Mouse (Mus musculus) limb, embryonic 14.5 days (tissue): ENCODE measurements around the gene Nhlrc2. TPM values are rescaled to one million over a fixed set of nuclear protein-coding genes. Genes with fewer than 3 reads are reported as not detected.
A peak's percentile ranks its signal among the peaks of the same experiment; 100 is the strongest.

Source experiments
- ATAC-seq: fragments of 200-750 bp; cut with Nextera tagmentation; 2 replicates; pipeline ENCODE4 v1.8.0; 2017; ENCODE audit warnings: low read depth, moderate number of reproducible peaks, moderate TSS enrichment; ENCODE audit not compliant: low FRiP score
- DNase-seq: peaks from one replicate; pipeline ENCODE4 v3.0.0-alpha.2; 2015; ENCODE audit warnings: low spot score
- H3K27ac ChIP-seq: fragments of 300-500 bp; sonication (generic); replicated peaks from 2 replicates; pipeline ENCODE4 v1.5.1; 2014; ENCODE audit warnings: low read depth, mild to moderate bottlenecking, low read length, moderate library complexity, mixed read lengths
- H3K27me3 ChIP-seq: fragments of 300-500 bp; sonication (generic); 2 replicates; pipeline ENCODE4 v1.6.1; 2014; ENCODE audit warnings: low read length, mixed read lengths; ENCODE audit not compliant: control insufficient read depth, insufficient read depth
- H3K36me3 ChIP-seq: fragments of 300-500 bp; sonication (generic); 2 replicates; pipeline ENCODE4 v1.6.1; 2014; ENCODE audit warnings: mild to moderate bottlenecking, low read length, moderate library complexity, mixed read lengths; ENCODE audit not compliant: control insufficient read depth, insufficient read depth
- H3K4me1 ChIP-seq: fragments of 300-500 bp; sonication (generic); 2 replicates; pipeline ENCODE4 v1.6.1; 2014; ENCODE audit warnings: antibody characterized with exemption, low read length, mixed read lengths; ENCODE audit not compliant: control insufficient read depth, insufficient read depth
- H3K4me2 ChIP-seq: fragments of 300-500 bp; sonication (generic); replicated peaks from 2 replicates; pipeline ENCODE4 v1.6.1; 2014; ENCODE audit warnings: low read depth, mild to moderate bottlenecking, low read length, moderate library complexity; ENCODE audit not compliant: severe bottlenecking
- H3K4me3 ChIP-seq: fragments of 300-500 bp; sonication (generic); replicated peaks from 2 replicates; pipeline ENCODE4 v1.5.1; 2014; ENCODE audit warnings: low read length
- H3K9ac ChIP-seq: fragments of 300-500 bp; sonication (generic); 2 replicates; pipeline ENCODE4 v1.6.1; 2014; ENCODE audit warnings: mild to moderate bottlenecking, low read depth, low read length, moderate library complexity; ENCODE audit not compliant: severe bottlenecking
- H3K9me3 ChIP-seq: fragments of 300-500 bp; sonication (generic); 2 replicates; pipeline ENCODE4 v1.6.1; 2016; ENCODE audit warnings: low read length; ENCODE audit not compliant: control insufficient read depth
- POLR2A ChIP-seq: fragments of 200-500 bp; IDR thresholded peaks from 2 replicates; pipeline ENCODE4 v1.8.0; 2012; ENCODE audit warnings: inconsistent platforms, mild to moderate bottlenecking, moderate library complexity, borderline replicate concordance; ENCODE audit not compliant: insufficient read depth, insufficient read length; ENCODE audit errors: extremely low read depth
- WGBS: fragments of 180-500 bp; shearing (Covaris S2); extraction: QIAGEN DNeasy Blood & Tissue Kit; methylation state at CpG from one replicate; pipeline ENCODE4 v1.1.7; 2014; 5-methylcytosine and 5-hydroxymethylcytosine counted together
- polyA plus RNA-seq, 2 experiments: library from polyadenylated mRNA; depleted of rRNA in 1 of 2; stranded (reverse) in 1 of 2; unstranded in 1 of 2; fragments of >200 nt; fragmentation: Nextera tagmentation in 1 of 2; extraction: Ambion mirVana in 1 of 2; gene quantifications; 2 replicates each; pipeline versions ENCODE4 v1.2.1 to v1.2.3; 2012 to 2014

Nhlrc2 gene
- polyA plus RNA-seq, 2 experiments = 14.0 to 14.8 TPM

GRCm38 (mm10) chr19:56601901-56602347 lies 53.9 kb downstream of the Nhlrc2 start:
- H3K9ac ChIP-seq = no peak overlapping the region
- H3K27ac ChIP-seq = no peak overlapping the region
- 56% methylated on average over 15 of the region's 15 CpGs for WGBS

GRCm38 (mm10) chr19:56608946-56609345 lies 60.9 kb downstream of the Nhlrc2 start:
- Histone ChIP-seq H3K9me3 (no peaks in the 10 kb centered on the region), H3K4me3 (no peak overlapping the region), H3K9ac (no peak overlapping the region), H3K36me3 (no peaks in the 10 kb centered on the region), H3K4me2 (no peak overlapping the region), H3K4me1 (no peaks in the 10 kb centered on the region), H3K27ac (no peak overlapping the region), H3K27me3 (no peaks in the 10 kb centered on the region)
- WGBS = 73% methylated on average over 5 of the region's 5 CpGs
- no peak for TF ChIP-seq POLR2A
- no peak for ATAC-seq
- no peak for DNase-seq

More at GRCm38 (mm10) chr19:56601901-56602347, 53.9 kb downstream of the Nhlrc2 start:
- Histone ChIP-seq H3K36me3 (peaks cover 19% of the 10 kb centered on the region; the same call in 1 of the 2 replicates), H3K4me2 (no peak overlapping the region), H3K4me1 (peaks cover 6% of the 10 kb centered on the region; the same call in 1 of the 2 replicates), H3K4me3 (no peak overlapping the region), H3K27me3 (no peaks in the 10 kb centered on the region), H3K9me3 (no peaks in the 10 kb centered on the region)
- no peak for TF ChIP-seq POLR2A
- ATAC-seq (peak; percentile 50), DNase-seq (no peak)

- H3K9me3 ChIP-seq = no peaks in the 10 kb centered on the region
- H3K4me2 ChIP-seq = no peak overlapping the region
- H3K36me3 ChIP-seq = no peaks in the 10 kb centered on the region
- no peaks in the 10 kb centered on the region for H3K4me1 ChIP-seq
- H3K9ac ChIP-seq = no peak overlapping the region
- WGBS = 82% methylated on average over 5 of the region's 5 CpGs
- no peak overlapping the region for H3K4me3 ChIP-seq
- DNase-seq (no peak), ATAC-seq (no peak)
- TF ChIP-seq POLR2A = no peak
- no peak overlapping the region for H3K27ac ChIP-seq
- no peaks in the 10 kb centered on the region for H3K27me3 ChIP-seq
Measured at GRCm38 (mm10) chr19:56614131-56614530, 66.1 kb downstream of the Nhlrc2 start.

DNA sequence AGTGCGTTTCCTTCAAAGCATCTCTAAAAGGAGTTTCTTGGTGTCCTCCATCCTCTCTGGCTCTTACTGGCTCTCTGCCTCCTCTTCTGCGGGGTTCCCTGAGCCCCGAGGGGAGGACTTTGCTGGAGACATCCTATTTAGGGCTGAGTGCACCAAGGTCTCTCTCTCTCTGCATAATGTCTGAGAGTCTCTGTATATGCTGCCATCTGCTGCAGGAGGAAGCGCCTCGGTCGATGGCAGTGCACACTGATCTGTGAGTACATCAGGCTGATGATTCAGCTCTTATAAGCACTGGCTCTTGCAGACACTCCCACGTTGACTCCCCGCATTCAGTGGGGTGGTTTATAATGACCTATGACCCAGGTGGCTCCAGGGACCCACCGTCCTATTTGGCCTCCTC lies 70.8 kb downstream of the Nhlrc2 start:
- WGBS = 68% methylated on average over 9 of the region's 9 CpGs
- ATAC-seq = no peak
- H3K36me3 ChIP-seq = no peaks in the 10 kb centered on the region
- no peaks in the 10 kb centered on the region for H3K27me3 ChIP-seq
- no peaks in the 10 kb centered on the region for H3K4me1 ChIP-seq
- H3K9me3 ChIP-seq = no peaks in the 10 kb centered on the region
- H3K4me2 ChIP-seq = no peak overlapping the region
- no peak overlapping the region for H3K4me3 ChIP-seq
- no peak overlapping the region for H3K9ac ChIP-seq
- no peak overlapping the region for H3K27ac ChIP-seq
- no peak for TF ChIP-seq POLR2A
- DNase-seq = no peak

DNA sequence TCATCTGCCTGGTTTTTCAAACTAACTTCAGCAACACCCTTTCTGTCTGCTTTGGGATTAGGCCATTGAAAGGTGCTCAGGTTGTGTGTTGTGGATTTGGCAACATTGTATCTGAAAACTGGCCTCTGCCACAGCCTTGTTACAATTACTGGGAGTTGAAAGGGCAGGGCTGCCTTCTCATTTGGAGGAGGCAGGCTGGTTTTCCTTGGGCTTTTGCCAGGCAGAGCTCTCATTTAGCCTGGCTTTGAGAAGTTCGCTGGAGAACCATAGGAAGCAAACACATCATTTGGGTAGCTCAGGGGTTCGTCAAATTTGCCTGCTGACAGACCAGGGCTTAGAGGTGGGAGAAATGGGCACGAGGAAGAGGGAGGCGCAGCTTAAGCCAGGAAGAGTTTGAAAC lies 71.5 kb downstream of the Nhlrc2 start:
- no peaks in the 10 kb centered on the region for H3K4me1 ChIP-seq
- H3K27ac ChIP-seq = no peak overlapping the region
- no peak for TF ChIP-seq POLR2A
- peak overlapping the region; percentile 34; the same call in 1 of the 2 replicates for H3K9ac ChIP-seq
- no peaks in the 10 kb centered on the region for H3K36me3 ChIP-seq
- H3K4me3 ChIP-seq = no peak overlapping the region
- no peaks in the 10 kb centered on the region for H3K9me3 ChIP-seq
- WGBS = 45% methylated on average over 4 of the region's 4 CpGs
- ATAC-seq = no peak
- no peaks in the 10 kb centered on the region for H3K27me3 ChIP-seq
- DNase-seq = peak; percentile 10
- H3K4me2 ChIP-seq = no peak overlapping the region

GRCm38 (mm10) chr19:56621876-56622275 lies 73.8 kb downstream of the Nhlrc2 start:
- WGBS = 83% methylated on average over 7 of the region's 7 CpGs
- ATAC-seq = no peak

More at GRCm38 (mm10) chr19:56621876-56622275, 73.8 kb downstream of the Nhlrc2 start:
- Histone ChIP-seq H3K9ac (no peak overlapping the region), H3K9me3 (no peaks in the 10 kb centered on the region), H3K36me3 (no peaks in the 10 kb centered on the region), H3K4me1 (no peaks in the 10 kb centered on the region), H3K4me3 (no peak overlapping the region), H3K27ac (no peak overlapping the region), H3K27me3 (no peaks in the 10 kb centered on the region), H3K4me2 (no peak overlapping the region)
- no peak for DNase-seq
- no peak for TF ChIP-seq POLR2A
